Mouse (Mus musculus) heart, adult 2 months (tissue): ENCODE data around the gene Eif4a1. TPM values are rescaled to one million over a fixed set of nuclear protein-coding genes. Genes with fewer than 3 reads are reported as not detected.
"Not testable (repeated sequence)": the region's sequence is repeated elsewhere in the genome, so short reads cannot be mapped to it uniquely, and the experiment has no call there.

ENCODE experiments used
- DNase-seq, 2 experiments: peaks; one replicate each; pipeline ENCODE4 v3.0.0; 2021
- H3K27ac ChIP-seq: fragments of 200-600 bp; 2 replicates; pipeline ENCODE4 v1.8.1; 2022
- H3K27me3 ChIP-seq: fragments of 200-500 bp; 2 replicates; pipeline ENCODE4 v1.6.1; 2012; ENCODE audit warnings: mild to moderate bottlenecking, low read length, inconsistent platforms, mixed read lengths; ENCODE audit not compliant: control insufficient read depth, insufficient read depth
- H3K36me3 ChIP-seq: fragments of 200-500 bp; 2 replicates; pipeline ENCODE4 v1.6.1; 2012; ENCODE audit warnings: low read length, inconsistent platforms; ENCODE audit not compliant: control insufficient read depth, insufficient read depth
- H3K4me1 ChIP-seq: fragments of 200-500 bp; 2 replicates; pipeline ENCODE4 v1.6.1; 2011; ENCODE audit warnings: low read length; ENCODE audit not compliant: control insufficient read depth, insufficient read depth
- H3K4me3 ChIP-seq: fragments of 200-600 bp; 2 replicates; pipeline ENCODE4 v1.8.1; 2022
- H3K79me2 ChIP-seq: fragments of 200-500 bp; replicated peaks from 2 replicates; pipeline ENCODE4 v1.6.1; 2012; ENCODE audit warnings: mild to moderate bottlenecking, inconsistent platforms, low read length, moderate library complexity, mixed read lengths; ENCODE audit not compliant: control insufficient read depth, insufficient read depth
- H3K9ac ChIP-seq: fragments of 200-500 bp; 2 replicates; pipeline ENCODE4 v1.6.1; 2012; ENCODE audit warnings: low read depth, mild to moderate bottlenecking, control low read depth, inconsistent platforms, low read length, mixed read lengths
- CTCF ChIP-seq: fragments of 200-600 bp; IDR thresholded peaks from 2 replicates; pipeline ENCODE4 v1.8.1; 2022; ENCODE audit warnings: antibody characterized with exemption, mild to moderate bottlenecking, moderate library complexity
- EP300 ChIP-seq: fragments of 200-500 bp; IDR thresholded peaks from 2 replicates; pipeline ENCODE4 v1.6.1; 2011; ENCODE audit warnings: low read depth, low read length, control low read depth; ENCODE audit not compliant: insufficient read depth
- POLR2A ChIP-seq: fragments of 200-500 bp; IDR thresholded peaks from 2 replicates; pipeline ENCODE4 v1.6.1; 2011; ENCODE audit warnings: mild to moderate bottlenecking, low read depth, low read length, control low read depth; ENCODE audit not compliant: insufficient read depth
- WGBS: fragments of 180-500 bp; shearing (Covaris S2); methylation state at CpG from one replicate; pipeline ENCODE4 v1.1.7; 2018; 5-methylcytosine and 5-hydroxymethylcytosine counted together
- intact Hi-C: fragments of 180-260 bp; cut with DNase I; formaldehyde crosslinking; loops from one replicate; pipeline ENCODE4 v1.15.1; 2025
- polyA plus RNA-seq: library from polyadenylated mRNA; depleted of rRNA; stranded (reverse); fragments of >200 nt; gene quantifications from 2 replicates; pipeline ENCODE4 v1.2.3, GENCODE M21; 2012
- total RNA-seq, 2 experiments: library from RNA; stranded (reverse); gene quantifications; 2 replicates each; pipeline ENCODE4 v1.2.3; 2021

Eif4a1 gene
- total and polyA plus RNA-seq, 3 experiments = 147 to 198 (median 173) TPM

DNA sequence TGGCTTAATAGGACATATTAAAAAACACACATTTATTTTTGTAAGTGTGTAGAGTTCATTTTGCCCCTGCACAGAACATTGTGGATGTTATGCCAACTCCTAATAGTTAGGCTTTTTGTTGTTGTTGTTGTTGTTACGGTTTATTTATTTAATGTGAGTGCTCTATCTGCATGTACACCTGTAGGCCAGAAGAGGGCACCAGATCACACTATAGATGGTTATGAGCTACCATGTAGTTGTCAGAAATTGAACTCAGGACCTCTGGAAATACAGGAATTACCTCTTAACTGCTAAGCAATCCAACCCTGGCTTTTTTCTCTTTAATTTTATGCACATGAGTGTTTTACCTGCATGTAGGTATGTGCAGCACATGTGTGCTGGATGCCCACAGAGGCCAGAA lies 42.4 kb downstream of the Eif4a1 start:
- TF ChIP-seq POLR2A (no peak), CTCF (peak; percentile 82)
- H3K4me1 ChIP-seq = peaks cover 4% of the 10 kb centered on the region
- intact Hi-C loops = loop anchor here (2.0 kb wide), 1 partner anchor 27 kb away; no protein-coding TSS in a partner anchor
- H3K27ac ChIP-seq = no peak overlapping the region
- WGBS = 53% methylated on average over 1 of the region's 1 CpGs
- no peak for DNase-seq
- no peak overlapping the region for H3K4me3 ChIP-seq
- peaks cover 9% of the 10 kb centered on the region for H3K36me3 ChIP-seq
- no peak overlapping the region for H3K9ac ChIP-seq
- H3K27me3 ChIP-seq = no peaks in the 10 kb centered on the region
- peaks cover 2% of the 10 kb centered on the region for H3K79me2 ChIP-seq

DNA sequence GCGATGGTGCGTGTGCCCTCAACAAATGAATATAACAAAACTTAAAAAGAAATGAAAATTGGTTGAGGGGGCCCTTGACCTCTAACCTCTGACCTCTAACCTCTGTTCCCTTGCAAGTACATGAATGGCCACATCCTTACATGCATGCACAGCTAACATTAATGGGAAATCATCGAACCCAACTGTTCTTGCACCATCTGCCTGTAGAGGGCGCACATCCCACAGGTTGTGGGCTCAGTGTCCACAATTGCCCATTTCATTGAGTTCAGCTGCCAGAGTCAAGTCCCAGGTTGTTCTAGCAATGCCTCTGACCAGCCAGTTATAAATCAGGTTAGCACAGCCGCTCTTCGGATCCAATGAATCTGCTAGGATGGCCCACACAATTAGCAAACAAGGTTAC lies 43.9 kb downstream of the Eif4a1 start:
- DNase-seq = peak; percentile 70 to 82
- intact Hi-C loops = loop anchor here (2.0 kb wide), 1 partner anchor 29 kb away; no protein-coding TSS in a partner anchor
- Histone ChIP-seq H3K4me1 (no peaks in the 10 kb centered on the region), H3K36me3 (0 out of 2 replicates have a peak, but pooled peaks cover 2% of the 10 kb centered on the region), H3K9ac (no peak overlapping the region), H3K27ac (no peak overlapping the region), H3K4me3 (no peak overlapping the region), H3K79me2 (peaks cover 2% of the 10 kb centered on the region), H3K27me3 (no peaks in the 10 kb centered on the region)
- WGBS = 39% methylated on average over 6 of the region's 6 CpGs
- TF ChIP-seq EP300 (peak; percentile 67; the same call in 1 of the 2 replicates), CTCF (peak; percentile 96), POLR2A (no peak)

- H3K27me3 ChIP-seq, H3K9ac ChIP-seq, H3K27ac ChIP-seq, intact Hi-C loops, H3K36me3 ChIP-seq, H3K79me2 ChIP-seq, H3K4me3 ChIP-seq, H3K4me1 ChIP-seq, DNase-seq: not testable (repeated sequence)
- 89% methylated on average over 2 of the region's 2 CpGs for WGBS
Measured at GRCm38 (mm10) chr11:69624339-69624738, 47.9 kb downstream of the Eif4a1 start.

GRCm38 (mm10) chr11:69623006-69623405 lies 49.2 kb downstream of the Eif4a1 start:
- 86% methylated on average over 4 of the region's 4 CpGs for WGBS
- Histone ChIP-seq H3K27ac (no peak overlapping the region), H3K27me3 (no peaks in the 10 kb centered on the region), H3K36me3 (no peaks in the 10 kb centered on the region), H3K9ac (no peak overlapping the region), H3K79me2 (no peaks in the 10 kb centered on the region), H3K4me3 (no peak overlapping the region), H3K4me1 (peaks cover 1% of the 10 kb centered on the region; the same call in 1 of the 2 replicates)
- DNase-seq = no peak
- intact Hi-C loops = no loop called here
- TF ChIP-seq CTCF (no peak), EP300 (no peak), POLR2A (no peak)

DNA sequence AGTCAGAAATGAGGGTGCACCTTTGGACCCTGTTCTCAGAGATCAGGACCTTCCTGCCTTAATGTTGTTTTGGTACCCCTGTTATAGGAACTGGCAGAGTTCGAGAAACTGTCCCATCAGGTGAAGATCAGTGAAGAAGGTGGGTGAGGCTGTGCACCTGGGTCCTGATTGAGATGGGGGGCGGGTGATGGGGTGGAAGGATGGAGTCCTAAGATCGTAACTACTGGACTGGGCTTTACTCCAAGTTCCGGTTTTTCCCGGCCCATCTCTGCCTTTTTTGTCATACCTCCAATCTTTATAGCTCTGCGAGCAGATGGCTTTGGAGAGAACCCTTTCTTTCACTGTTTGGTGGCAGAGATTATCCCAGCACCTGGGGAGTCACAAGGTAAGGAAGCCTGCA lies 49.8 kb downstream of the Eif4a1 start:
- H3K79me2 ChIP-seq = no peaks in the 10 kb centered on the region
- 23% methylated on average over 6 of the region's 6 CpGs for WGBS
- intact Hi-C loops = no loop called here
- no peak for DNase-seq
- H3K36me3 ChIP-seq = no peaks in the 10 kb centered on the region
- H3K4me1 ChIP-seq = peaks cover 1% of the 10 kb centered on the region; the same call in 1 of the 2 replicates
- H3K4me3 ChIP-seq = peak overlapping the region; percentile 79
- TF ChIP-seq CTCF = no peak
- TF ChIP-seq POLR2A = no peak
- TF ChIP-seq EP300 = no peak
- no peaks in the 10 kb centered on the region for H3K27me3 ChIP-seq
- peak overlapping the region; percentile 86 for H3K27ac ChIP-seq
- peak overlapping the region; percentile 67 for H3K9ac ChIP-seq

DNA sequence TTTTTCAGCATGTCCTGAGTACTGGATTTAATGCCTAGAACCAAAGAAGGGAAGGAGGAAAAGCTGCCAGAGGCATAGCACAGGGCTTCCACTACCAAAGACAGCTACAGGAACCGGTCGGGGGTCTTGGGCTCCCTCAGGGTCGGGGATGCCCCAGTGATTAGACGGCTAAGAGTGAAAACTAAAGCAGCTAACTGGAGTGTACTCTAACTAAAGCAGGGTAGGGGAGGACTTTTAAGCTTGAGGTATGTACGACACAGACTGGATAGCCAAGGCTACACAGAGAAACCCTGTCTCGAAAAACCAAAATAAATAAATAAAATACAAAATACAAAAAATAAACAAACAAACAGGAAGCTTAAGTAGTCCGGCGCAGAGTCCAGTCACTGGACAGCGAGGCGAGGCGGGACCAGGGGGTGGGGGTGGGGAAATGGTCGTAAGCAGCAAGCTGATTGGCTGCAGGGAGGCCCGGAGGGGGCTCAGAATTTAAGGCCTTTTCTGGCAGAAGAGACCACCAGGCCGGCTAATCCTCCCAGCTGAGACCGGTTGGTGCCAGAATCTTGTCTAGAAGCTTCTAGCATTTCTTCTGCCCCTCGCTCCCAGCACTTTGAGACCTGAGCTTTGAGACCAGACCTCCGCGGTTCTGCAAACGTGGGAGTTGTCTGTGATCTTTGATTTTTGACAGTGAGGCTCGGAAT lies 50.5 kb downstream of the Eif4a1 start, which contains the start of gene Sat2:
TSS of gene Sat2 (plus strand) at position 454 of the 698 bp plus-strand sequence.
- WGBS = 1% methylated on average over 20 of the region's 20 CpGs
- peak; percentile 70 to 75 for DNase-seq
- no peaks in the 10 kb centered on the region for H3K36me3 ChIP-seq
- intact Hi-C loops = no loop called here
- no peaks in the 10 kb centered on the region for H3K79me2 ChIP-seq
- TF ChIP-seq EP300 = no peak
- peak; percentile 65 for TF ChIP-seq POLR2A
- TF ChIP-seq CTCF = no peak
- peak within 1 kb of the TSS; percentile 86 for H3K27ac ChIP-seq
- H3K27me3 ChIP-seq = no peaks in the 10 kb centered on the region
- peaks cover 1% of the 10 kb centered on the region; the same call in 1 of the 2 replicates for H3K4me1 ChIP-seq
- H3K9ac ChIP-seq = peak within 1 kb of the TSS; percentile 67
- H3K4me3 ChIP-seq = peak within 1 kb of the TSS; percentile 79
